Mouse (Mus musculus) myocyte (in vitro differentiated cells): Measurements from ENCODE around the gene B630019K06Rik. TPM values are rescaled to one million over a fixed set of nuclear protein-coding genes. Genes with fewer than 3 reads are reported as not detected.

Source experiments
- H3K27me3 ChIP-seq: one replicate; pipeline ENCODE4 v1.6.1; 2011; ENCODE audit not compliant: control insufficient read depth, insufficient read depth, insufficient read length
- H3K36me3 ChIP-seq: one replicate; pipeline ENCODE4 v1.6.1; 2011; ENCODE audit not compliant: control insufficient read depth, insufficient read depth
- H3K4me2 ChIP-seq: one replicate; pipeline ENCODE4 v1.6.1; 2011; ENCODE audit warnings: low read depth, control low read depth
- H3K4me3 ChIP-seq: one replicate; pipeline ENCODE4 v1.5.1; 2011; ENCODE audit warnings: mild to moderate bottlenecking, control low read depth, moderate library complexity
- H3K79me2 ChIP-seq: one replicate; pipeline ENCODE4 v1.6.1; 2011; ENCODE audit not compliant: control insufficient read depth, insufficient read depth
- H3ac ChIP-seq: one replicate; pipeline ENCODE4 v1.6.1; 2011; ENCODE audit not compliant: control insufficient read depth, insufficient read length
- CEBPB ChIP-seq: IDR thresholded peaks from 2 replicates; pipeline ENCODE4 v1.6.1; 2011; ENCODE audit warnings: mild to moderate bottlenecking, moderate library complexity; ENCODE audit not compliant: poor library complexity, insufficient read depth, severe bottlenecking
- E2F4 ChIP-seq: IDR thresholded peaks from one replicate; pipeline ENCODE4 v1.6.1; 2011; ENCODE audit warnings: mild to moderate bottlenecking, control low read depth, moderate library complexity; ENCODE audit not compliant: insufficient read depth
- MAX ChIP-seq: IDR thresholded peaks from one replicate; pipeline ENCODE4 v1.6.1; 2011; ENCODE audit warnings: low read depth, mild to moderate bottlenecking, control low read depth
- MYOD1 ChIP-seq, 3 experiments: IDR thresholded peaks; one replicate each; pipeline ENCODE4 v1.6.1; 2011; ENCODE audit warnings: control low read depth in 2 of 3, low read depth in 2 of 3, mild to moderate bottlenecking in 2 of 3, moderate library complexity in 1 of 3; ENCODE audit not compliant: insufficient read length in 2 of 3, control insufficient read depth in 1 of 3
- MYOG ChIP-seq, 3 experiments: IDR thresholded peaks; one replicate each; pipeline ENCODE4 v1.6.1; 2011; ENCODE audit warnings: control low read depth in 2 of 3, low read depth in 2 of 3, mild to moderate bottlenecking in 2 of 3; ENCODE audit not compliant: insufficient read length in 2 of 3, control insufficient read depth in 1 of 3, insufficient read depth in 1 of 3
- POLR2A ChIP-seq: IDR thresholded peaks from one replicate; pipeline ENCODE4 v1.6.1; 2011; ENCODE audit warnings: low read depth, mild to moderate bottlenecking, control low read depth, moderate library complexity; ENCODE audit not compliant: insufficient read length
- POLR2AphosphoS2 ChIP-seq: IDR thresholded peaks from one replicate; pipeline ENCODE4 v1.6.1; 2011; ENCODE audit warnings: low read depth, control low read depth; ENCODE audit not compliant: insufficient read length
- REST ChIP-seq: IDR thresholded peaks from one replicate; pipeline ENCODE4 v1.6.1; 2011; ENCODE audit warnings: mild to moderate bottlenecking, control low read depth, moderate library complexity; ENCODE audit not compliant: insufficient read depth, insufficient read length
- SRF ChIP-seq: IDR thresholded peaks from one replicate; pipeline ENCODE4 v1.6.1; 2011; ENCODE audit warnings: low read depth; ENCODE audit not compliant: control insufficient read depth, insufficient read length
- TCF12 ChIP-seq: IDR thresholded peaks from one replicate; pipeline ENCODE4 v1.6.1; 2011; ENCODE audit warnings: mild to moderate bottlenecking, control low read depth; ENCODE audit not compliant: poor library complexity, insufficient read depth, severe bottlenecking
- TCF3 ChIP-seq: IDR thresholded peaks from one replicate; pipeline ENCODE4 v1.6.1; 2011; ENCODE audit warnings: low read depth, control low read depth; ENCODE audit not compliant: insufficient read length
- USF1 ChIP-seq: IDR thresholded peaks from one replicate; pipeline ENCODE4 v1.6.1; 2011; ENCODE audit warnings: low read depth, mild to moderate bottlenecking, control low read depth, moderate library complexity
- polyA plus RNA-seq: library from polyadenylated mRNA; unstranded; fragments of >200 nt; fragmentation: generic; extraction: Trizol; gene quantifications from one replicate; pipeline ENCODE4 v1.2.1, GENCODE M21; 2012; ENCODE audit warnings: missing spikeins

Gene B630019K06Rik
- polyA plus RNA-seq, 1 experiment: 1.2 TPM

DNA sequence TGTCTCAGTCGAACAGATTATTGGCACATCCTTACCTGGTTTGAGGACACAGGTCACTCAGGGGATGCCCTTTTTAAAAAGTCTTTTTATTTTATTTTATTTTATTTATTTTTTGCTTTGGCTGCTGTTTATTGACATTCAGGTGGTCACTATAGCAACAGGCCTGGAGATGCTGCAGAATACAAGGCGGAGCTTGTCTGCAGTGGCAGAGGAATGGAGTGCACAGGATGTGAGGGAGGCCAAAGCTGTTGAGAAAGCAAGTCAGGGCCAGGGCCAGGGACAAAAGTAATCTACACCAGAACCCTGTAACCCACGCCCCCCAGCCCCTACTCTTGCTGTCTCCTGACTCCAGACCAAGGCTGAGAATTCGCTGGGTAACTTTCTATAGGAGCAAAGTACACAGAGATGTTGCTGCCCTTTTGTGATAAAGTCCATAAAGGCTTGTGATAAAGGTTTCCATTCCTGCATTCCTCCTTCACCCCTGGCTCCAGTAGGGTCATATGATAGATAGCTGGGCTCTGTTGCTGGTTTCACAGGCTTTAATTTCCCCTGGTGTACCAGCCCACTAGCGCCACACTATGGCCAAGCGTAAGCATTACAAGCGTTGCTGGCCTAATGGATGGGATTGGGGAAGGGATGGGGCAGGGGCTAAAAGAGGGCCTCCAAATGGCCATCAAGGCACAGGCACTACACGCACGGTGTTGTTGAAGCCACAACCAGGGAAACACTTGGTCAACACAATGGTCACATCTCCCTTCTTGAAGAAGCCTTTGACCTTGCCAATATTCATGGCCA is 29.8 kb downstream of the B630019K06Rik start:
- Histone ChIP-seq H3K36me3 (no peaks in the 10 kb centered on the region), H3K79me2 (no peaks in the 10 kb centered on the region), H3K27me3 (no peaks in the 10 kb centered on the region), H3ac (no peak overlapping the region), H3K4me3 (no peak overlapping the region), H3K4me2 (no peak overlapping the region)
- TF ChIP-seq MAX (no peak), TCF3 (no peak), SRF (no peak), REST (no peak), USF1 (no peak), POLR2AphosphoS2 (no peak), CEBPB (no peak), MYOG (IDR thresholded peaks at IDR 0.05; ENCODE audit: control insufficient read depth in 1 of 3, insufficient read depth in 1 of 3, insufficient read length in 2 of 3, low read depth in 2 of 3) (no peak)

DNA sequence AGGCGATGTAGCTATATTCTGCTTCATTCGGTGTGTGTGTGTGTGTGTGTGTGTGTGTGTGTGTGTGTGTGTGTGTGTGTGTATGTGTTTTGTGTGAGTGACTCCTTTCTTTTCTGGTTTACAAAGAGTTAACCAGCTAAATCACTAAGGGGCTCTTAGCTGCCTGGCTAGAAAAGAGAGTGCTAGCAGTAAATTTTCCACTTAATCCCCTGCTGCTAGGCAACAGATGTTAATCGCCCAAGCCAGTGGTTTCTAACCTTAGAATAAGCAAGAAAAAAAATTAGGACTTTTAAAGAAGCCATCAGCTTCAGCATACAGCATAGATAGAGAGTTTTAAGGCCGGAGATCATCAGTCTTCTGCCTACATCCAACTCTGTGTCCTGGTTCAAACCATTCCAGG is 35.1 kb downstream of the B630019K06Rik start:
- no peak for TF ChIP-seq TCF3
- no peak for TF ChIP-seq MYOD1 (IDR thresholded peaks at IDR 0.05; ENCODE audit: control insufficient read depth in 1 of 3, insufficient read length in 2 of 3, low read depth in 2 of 3)
- TF ChIP-seq TCF12: no peak
- TF ChIP-seq E2F4: no peak
- no peak for TF ChIP-seq MAX
- no peak for TF ChIP-seq REST
- TF ChIP-seq SRF: no peak
- TF ChIP-seq CEBPB: no peak
- no peak for TF ChIP-seq MYOG (IDR thresholded peaks at IDR 0.05; ENCODE audit: control insufficient read depth in 1 of 3, insufficient read depth in 1 of 3, insufficient read length in 2 of 3, low read depth in 2 of 3)
- no peak for TF ChIP-seq POLR2AphosphoS2
- TF ChIP-seq USF1: no peak
- no peak for TF ChIP-seq POLR2A
- H3K27me3 ChIP-seq: no peaks in the 10 kb centered on the region
- H3ac ChIP-seq: no peak overlapping the region
- no peak overlapping the region for H3K4me2 ChIP-seq
- H3K36me3 ChIP-seq: no peaks in the 10 kb centered on the region
- no peaks in the 10 kb centered on the region for H3K79me2 ChIP-seq
- no peak overlapping the region for H3K4me3 ChIP-seq

- Histone ChIP-seq H3K79me2 (no peaks in the 10 kb centered on the region), H3K4me2 (no peak overlapping the region), H3ac (no peak overlapping the region), H3K4me3 (no peak overlapping the region), H3K36me3 (no peaks in the 10 kb centered on the region), H3K27me3 (no peaks in the 10 kb centered on the region)
- TF ChIP-seq MAX: no peak
- TF ChIP-seq MYOG (IDR thresholded peaks at IDR 0.05; ENCODE audit: control insufficient read depth in 1 of 3, insufficient read depth in 1 of 3, insufficient read length in 2 of 3, low read depth in 2 of 3): no peak
- TF ChIP-seq POLR2A: no peak
- TF ChIP-seq SRF: no peak
- TF ChIP-seq TCF3: no peak
- no peak for TF ChIP-seq TCF12
- no peak for TF ChIP-seq MYOD1 (IDR thresholded peaks at IDR 0.05; ENCODE audit: control insufficient read depth in 1 of 3, insufficient read length in 2 of 3, low read depth in 2 of 3)
- TF ChIP-seq E2F4: no peak
- TF ChIP-seq POLR2AphosphoS2: no peak
- no peak for TF ChIP-seq USF1
- no peak for TF ChIP-seq REST
- no peak for TF ChIP-seq CEBPB
Measured at GRCm38 (mm10) chrX:8944041-8944440, 51.9 kb downstream of the B630019K06Rik start.

Other genes with a start within 250 kb of the B630019K06Rik start
- gene Ssxb8, start 201.5 kb upstream of the B630019K06Rik start, polyA plus RNA-seq: not detected
- gene Ssx9, start 143.9 kb upstream of the B630019K06Rik start, polyA plus RNA-seq: not detected
- not detected for gene Ssxb5, start 88.7 kb upstream of the B630019K06Rik start, polyA plus RNA-seq
- not detected for gene Gm6592, start 48.4 kb upstream of the B630019K06Rik start, polyA plus RNA-seq
- gene Gm5751, start 18.1 kb upstream of the B630019K06Rik start, polyA plus RNA-seq: not detected
- gene Fthl17b, start 70.6 kb downstream of the B630019K06Rik start, polyA plus RNA-seq: not detected
- not detected for gene Fthl17c, start 84.2 kb downstream of the B630019K06Rik start, polyA plus RNA-seq
- gene Fthl17d, start 94.4 kb downstream of the B630019K06Rik start, polyA plus RNA-seq: not detected
- not detected for gene Fthl17e, start 141.1 kb downstream of the B630019K06Rik start, polyA plus RNA-seq
- not detected for gene Fthl17f, start 170.6 kb downstream of the B630019K06Rik start, polyA plus RNA-seq
- gene 4930402K13Rik, start 212.2 kb downstream of the B630019K06Rik start, polyA plus RNA-seq: not detected